8 mouse cellular contexts compared by ENCODE assay signal in genomic region chr1:71652551-71653399, GRCm38 (mm10). TPM values are rescaled to one million over a fixed set of nuclear protein-coding genes. Genes with fewer than 3 reads are reported as not detected.
DNase-seq lines count a peak whose midpoint lies in the region; ATAC-seq and TF ChIP-seq lines count a peak whose summit lies in the region.

Gene Fn1, minus strand, starts transcription at chr1:71653200.

- peaks cover 8 to 10% of the 10 kb centered on the region in 2 experiments for H3K4me1 ChIP-seq in ES-E14 (ENCODE audit: control insufficient read depth in 2 of 2, insufficient read depth in 2 of 2, low read length in 2 of 2, poor library complexity in 1 of 2)
- H3K4me1 ChIP-seq in lung, embryonic 15.5 days: peaks cover 20% of the 10 kb centered on the region
- peaks cover 21% of the 10 kb centered on the region for H3K4me1 ChIP-seq in olfactory bulb, adult 2 months (ENCODE audit: control insufficient read depth, insufficient read depth, low read length)

- H3K4me2 ChIP-seq in lung, embryonic 15.5 days: peak within 1 kb of the TSS; percentile 93

- no peaks in the 10 kb centered on the region for H3K9me3 ChIP-seq in ES-E14 (ENCODE audit: control insufficient read depth, insufficient read depth, low read depth, low read length)
- no peaks in the 10 kb centered on the region for H3K9me3 ChIP-seq in lung, embryonic 15.5 days

- no peak for TF ChIP-seq CTCF in olfactory bulb, adult 2 months (IDR thresholded peaks at IDR 0.05; ENCODE audit: insufficient read depth, low read depth, low read length)

- ATAC-seq in frontal cortex, adult (ENCODE audit: low TSS enrichment): peak; percentile 53
- ATAC-seq in lung, embryonic 15.5 days (ENCODE audit: borderline replicate concordance, extremely low read depth, low FRiP score, low TSS enrichment): peak; percentile 96

- peak within 1 kb of the TSS; percentile 83 for H3K27ac ChIP-seq in ES-E14 (ENCODE audit: insufficient read depth, low read depth, low read length, poor library complexity, severe bottlenecking)
- peak within 1 kb of the TSS; percentile 97 for H3K27ac ChIP-seq in lung, embryonic 15.5 days
- H3K27ac ChIP-seq in olfactory bulb, adult 2 months (ENCODE audit: insufficient read depth, low read depth, low read length): no peak within 1 kb of the TSS

- peak; percentile 91 for DNase-seq in ES-E14 (ENCODE audit: low read depth, low spot score)
- peak; percentile 4 for DNase-seq in cerebellum, adult 9-11 months
- DNase-seq in heart, postnatal 4 days: peak; percentile 96
- peak; percentile 16 for DNase-seq in layer of hippocampus, adult 8-10 months (ENCODE audit: low spot score in 2 of 2)
- DNase-seq in thymus, postnatal 14 days: peak; percentile 78

- in situ Hi-C loops in ES-E14 (cut with MboI; ENCODE audit: low sequenced_read_pairs in 2 of 2, unreplicated experiment in 2 of 2): no loop called here

- peak within 1 kb of the TSS; percentile 87 for H3K9ac ChIP-seq in ES-E14 (ENCODE audit: insufficient read depth, low read depth, low read length, poor library complexity, severe bottlenecking)
- H3K9ac ChIP-seq in lung, embryonic 15.5 days: peak within 1 kb of the TSS; percentile 79

- peak within 1 kb of the TSS; percentile 86 to 91 for H3K4me3 ChIP-seq in ES-E14 (ENCODE audit: insufficient read depth in 1 of 2, low read depth in 1 of 2, low read length in 2 of 2, poor library complexity in 1 of 2, severe bottlenecking in 1 of 2)
- H3K4me3 ChIP-seq in lung, embryonic 15.5 days: peak within 1 kb of the TSS; percentile 70
- H3K4me3 ChIP-seq in olfactory bulb, adult 2 months (ENCODE audit: insufficient read depth, low read depth, low read length): peak within 1 kb of the TSS; percentile 53

- TF ChIP-seq POLR2A in olfactory bulb, adult 2 months (IDR thresholded peaks at IDR 0.05; ENCODE audit: insufficient read depth, low read depth, low read length): no peak

- WGBS in lung, embryonic 15.5 days: under 1% methylated on average over 63 of the region's 63 CpGs
- WGBS in olfactory bulb, adult 2 months: under 1% methylated on average over 60 of the region's 63 CpGs

- H3K36me3 ChIP-seq in ES-E14 (ENCODE audit: control insufficient read depth, insufficient read depth, low read length, poor library complexity, severe bottlenecking): peaks cover 21% of the 10 kb centered on the region
- H3K36me3 ChIP-seq in lung, embryonic 15.5 days: peaks cover 19% of the 10 kb centered on the region

- H3K27me3 ChIP-seq in lung, embryonic 15.5 days: no peaks in the 10 kb centered on the region

TF ChIP-seq in ES-E14, 5 proteins besides CTCF, POLR2A, EP300 and RAD21:
- TF ChIP-seq ZNF384 (IDR thresholded peaks at IDR 0.05; ENCODE audit: low read depth, low read length): no peak
- TF ChIP-seq CHD2 (IDR thresholded peaks at IDR 0.05; ENCODE audit: low read depth, low read length): 0 out of 2 replicates have a peak, but pooled peaks have one; percentile 5
- no peak for TF ChIP-seq ZC3H11A (IDR thresholded peaks at IDR 0.05; ENCODE audit: borderline replicate concordance, low read depth, low read length)

RNA-seq across cellular contexts. Expression of gene Fn1, which starts in this region (rescaled TPM):
- total RNA-seq in ES-E14 (2012; rRNA removed): 491 and 803 TPM in 2 replicates
- total RNA-seq in heart, postnatal 4 days (2021): 100 to 1,000 TPM; 515 to 516 TPM
- 10 to 100 TPM; 52.0 to 64.1 (median 54.0) TPM for total RNA-seq in layer of hippocampus, adult 8-10 months (2022)
- polyA plus RNA-seq in lung, embryonic 15.5 days (2015; fragmentation: Nextera tagmentation; extraction: Ambion mirVana): 126 and 141 TPM in 2 replicates
- not detected in 2 replicates for polyA plus RNA-seq in olfactory bulb, adult 2 months (2012; ENCODE audit: insufficient read depth, insufficient read length, low replicate concordance, missing spikeins)

Comparison
In these comparisons a context has a peak if more than half of its experiments do, and no peak if none do; other contexts are left out.
1. DNase-seq: peak in every context shown above with its lines; median percentile 96 in heart, postnatal 4 days; 91 in ES-E14; 78 in thymus, postnatal 14 days; 16 in layer of hippocampus, adult 8-10 months; 4 in cerebellum, adult 9-11 months.